Mouse (Mus musculus): Measurements from ENCODE around the gene Arhgap24.

- TF ChIP-seq CTCF (IDR thresholded peaks at IDR 0.05; ENCODE audit: low read depth): no peak
- TF ChIP-seq EP300 (IDR thresholded peaks at IDR 0.05; ENCODE audit: low read depth): no peak
These were observed 23.4 kb downstream of the Arhgap24 start for GRCm38 (mm10) chr5:102504557-102504956.

All from liver, postnatal 0 days (tissue).